Mouse (Mus musculus): ENCODE measurements around the gene Oprm1. TPM values are rescaled to one million over a fixed set of nuclear protein-coding genes. Genes with fewer than 3 reads are reported as not detected.

Gene Oprm1
- total RNA-seq, 1 experiment, result not detected

DNA sequence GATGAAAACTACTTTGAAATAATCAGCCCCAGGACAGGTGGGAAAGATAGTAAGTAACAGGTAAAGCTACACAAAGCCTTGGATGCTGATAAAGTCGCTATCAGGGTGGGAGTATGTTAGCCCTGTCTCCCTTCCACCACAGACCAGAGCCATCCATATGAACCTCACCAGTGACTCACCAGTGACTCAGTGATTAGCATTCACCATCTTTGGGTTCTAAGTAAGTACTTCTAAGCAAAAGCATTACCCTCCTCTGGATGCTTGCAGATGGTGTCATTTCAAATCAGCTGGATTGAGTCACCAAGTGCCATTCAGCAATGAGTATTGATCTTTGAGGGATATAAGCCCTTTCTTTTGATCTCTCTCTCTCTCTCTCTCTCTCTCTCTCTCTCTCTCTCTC is 194.8 kb downstream of the Oprm1 start:
- Histone ChIP-seq H3K9ac (ENCODE audit: insufficient read depth, low read depth, low read length, poor library complexity, severe bottlenecking) (no peak overlapping the region), H3K4me1 (ENCODE audit: control insufficient read depth in 2 of 2, insufficient read depth in 2 of 2, low read length in 2 of 2, poor library complexity in 1 of 2) (no peaks in the 10 kb centered on the region), H3K9me3 (ENCODE audit: control insufficient read depth, insufficient read depth, low read depth, low read length) (no peaks in the 10 kb centered on the region), H3K4me3 (ENCODE audit: insufficient read depth in 1 of 2, low read depth in 1 of 2, low read length in 2 of 2, poor library complexity in 1 of 2, severe bottlenecking in 1 of 2) (no peak overlapping the region), H3K36me3 (ENCODE audit: control insufficient read depth, insufficient read depth, low read length, poor library complexity, severe bottlenecking) (no peaks in the 10 kb centered on the region), H3K27ac (ENCODE audit: insufficient read depth, low read depth, low read length, poor library complexity, severe bottlenecking) (no peak overlapping the region)
- TF ChIP-seq CHD2 (IDR thresholded peaks at IDR 0.05; ENCODE audit: low read depth, low read length) (no peak), MAFK (IDR thresholded peaks at IDR 0.05; ENCODE audit: insufficient read depth, low read depth, low read length) (no peak), ZC3H11A (IDR thresholded peaks at IDR 0.05; ENCODE audit: borderline replicate concordance, low read depth, low read length) (no peak), ZNF384 (IDR thresholded peaks at IDR 0.05; ENCODE audit: low read depth, low read length) (no peak), HCFC1 (IDR thresholded peaks at IDR 0.05; ENCODE audit: borderline replicate concordance, insufficient read depth, low read length) (no peak)
- in situ Hi-C loops (cut with MboI; ENCODE audit: low sequenced_read_pairs in 2 of 2, unreplicated experiment in 2 of 2), result no loop called here
- no peak for DNase-seq (ENCODE audit: low read depth, low spot score)

- no peak overlapping the region for H3K27ac ChIP-seq (ENCODE audit: insufficient read depth, low read depth, low read length, poor library complexity, severe bottlenecking)
- no peak for TF ChIP-seq ZNF384 (IDR thresholded peaks at IDR 0.05; ENCODE audit: low read depth, low read length)
- TF ChIP-seq HCFC1 (IDR thresholded peaks at IDR 0.05; ENCODE audit: borderline replicate concordance, insufficient read depth, low read length), result no peak
- no peak for TF ChIP-seq ZC3H11A (IDR thresholded peaks at IDR 0.05; ENCODE audit: borderline replicate concordance, low read depth, low read length)
- no peak for TF ChIP-seq CHD2 (IDR thresholded peaks at IDR 0.05; ENCODE audit: low read depth, low read length)
- no peak for TF ChIP-seq MAFK (IDR thresholded peaks at IDR 0.05; ENCODE audit: insufficient read depth, low read depth, low read length)
- H3K4me1 ChIP-seq (ENCODE audit: control insufficient read depth in 2 of 2, insufficient read depth in 2 of 2, low read length in 2 of 2, poor library complexity in 1 of 2), result no peaks in the 10 kb centered on the region
- no peak for DNase-seq (ENCODE audit: low read depth, low spot score)
- in situ Hi-C loops (cut with MboI; ENCODE audit: low sequenced_read_pairs in 2 of 2, unreplicated experiment in 2 of 2), result no loop called here
- H3K9ac ChIP-seq (ENCODE audit: insufficient read depth, low read depth, low read length, poor library complexity, severe bottlenecking), result no peak overlapping the region
- H3K4me3 ChIP-seq (ENCODE audit: insufficient read depth in 1 of 2, low read depth in 1 of 2, low read length in 2 of 2, poor library complexity in 1 of 2, severe bottlenecking in 1 of 2), result no peak overlapping the region
- no peaks in the 10 kb centered on the region for H3K9me3 ChIP-seq (ENCODE audit: control insufficient read depth, insufficient read depth, low read depth, low read length)
- no peaks in the 10 kb centered on the region for H3K36me3 ChIP-seq (ENCODE audit: control insufficient read depth, insufficient read depth, low read length, poor library complexity, severe bottlenecking)
Measured at GRCm38 (mm10) chr10:6954533-6954932, 196.2 kb downstream of the Oprm1 start.

DNA sequence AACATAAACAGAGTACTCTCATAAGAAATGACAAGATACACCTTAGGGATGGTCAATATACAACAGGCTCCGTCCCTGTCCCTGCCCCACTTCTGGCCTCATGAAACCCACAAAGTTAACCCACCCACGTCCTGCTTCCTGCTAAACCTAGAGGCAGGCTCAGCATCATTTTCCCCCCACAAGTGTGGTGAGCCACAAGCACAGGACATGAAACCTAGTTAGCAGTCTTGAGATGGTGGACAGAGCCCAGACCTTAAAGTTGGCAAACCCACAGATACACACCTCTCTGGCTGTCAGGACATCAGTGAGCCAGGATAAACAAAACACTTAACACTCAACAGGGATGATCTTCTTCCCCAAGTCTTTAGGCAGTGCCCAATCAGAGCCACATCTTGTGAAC is 198.1 kb downstream of the Oprm1 start:
- no peaks in the 10 kb centered on the region for H3K36me3 ChIP-seq (ENCODE audit: control insufficient read depth, insufficient read depth, low read length, poor library complexity, severe bottlenecking)
- in situ Hi-C loops (cut with MboI; ENCODE audit: low sequenced_read_pairs in 2 of 2, unreplicated experiment in 2 of 2), result no loop called here
- TF ChIP-seq ZC3H11A (IDR thresholded peaks at IDR 0.05; ENCODE audit: borderline replicate concordance, low read depth, low read length), result no peak
- no peak for TF ChIP-seq CHD2 (IDR thresholded peaks at IDR 0.05; ENCODE audit: low read depth, low read length)
- no peak for TF ChIP-seq ZNF384 (IDR thresholded peaks at IDR 0.05; ENCODE audit: low read depth, low read length)
- TF ChIP-seq MAFK (IDR thresholded peaks at IDR 0.05; ENCODE audit: insufficient read depth, low read depth, low read length), result no peak
- TF ChIP-seq HCFC1 (IDR thresholded peaks at IDR 0.05; ENCODE audit: borderline replicate concordance, insufficient read depth, low read length), result no peak

GRCm38 (mm10) chr10:6958791-6959190 is 200.5 kb downstream of the Oprm1 start:
- in situ Hi-C loops (cut with MboI; ENCODE audit: low sequenced_read_pairs in 2 of 2, unreplicated experiment in 2 of 2), result no loop called here
- TF ChIP-seq CHD2 (IDR thresholded peaks at IDR 0.05; ENCODE audit: low read depth, low read length) (no peak), ZNF384 (IDR thresholded peaks at IDR 0.05; ENCODE audit: low read depth, low read length) (no peak), MAFK (IDR thresholded peaks at IDR 0.05; ENCODE audit: insufficient read depth, low read depth, low read length) (no peak), ZC3H11A (IDR thresholded peaks at IDR 0.05; ENCODE audit: borderline replicate concordance, low read depth, low read length) (no peak), HCFC1 (IDR thresholded peaks at IDR 0.05; ENCODE audit: borderline replicate concordance, insufficient read depth, low read length) (no peak)
- Histone ChIP-seq H3K27ac (ENCODE audit: insufficient read depth, low read depth, low read length, poor library complexity, severe bottlenecking) (no peak overlapping the region), H3K36me3 (ENCODE audit: control insufficient read depth, insufficient read depth, low read length, poor library complexity, severe bottlenecking) (no peaks in the 10 kb centered on the region), H3K4me3 (ENCODE audit: insufficient read depth in 1 of 2, low read depth in 1 of 2, low read length in 2 of 2, poor library complexity in 1 of 2, severe bottlenecking in 1 of 2) (no peak overlapping the region), H3K4me1 (ENCODE audit: control insufficient read depth in 2 of 2, insufficient read depth in 2 of 2, low read length in 2 of 2, poor library complexity in 1 of 2) (no peaks in the 10 kb centered on the region), H3K9ac (ENCODE audit: insufficient read depth, low read depth, low read length, poor library complexity, severe bottlenecking) (no peak overlapping the region), H3K9me3 (ENCODE audit: control insufficient read depth, insufficient read depth, low read depth, low read length) (no peaks in the 10 kb centered on the region)
- no peak for DNase-seq (ENCODE audit: low read depth, low spot score)

More for the DNA sequence above, 198.1 kb downstream of the Oprm1 start:
- Histone ChIP-seq H3K4me3 (ENCODE audit: insufficient read depth in 1 of 2, low read depth in 1 of 2, low read length in 2 of 2, poor library complexity in 1 of 2, severe bottlenecking in 1 of 2) (no peak overlapping the region), H3K9ac (ENCODE audit: insufficient read depth, low read depth, low read length, poor library complexity, severe bottlenecking) (no peak overlapping the region), H3K27ac (ENCODE audit: insufficient read depth, low read depth, low read length, poor library complexity, severe bottlenecking) (no peak overlapping the region), H3K9me3 (ENCODE audit: control insufficient read depth, insufficient read depth, low read depth, low read length) (no peaks in the 10 kb centered on the region), H3K4me1 (ENCODE audit: control insufficient read depth in 2 of 2, insufficient read depth in 2 of 2, low read length in 2 of 2, poor library complexity in 1 of 2) (no peaks in the 10 kb centered on the region)
- no peak for DNase-seq (ENCODE audit: low read depth, low spot score)

Measured in ES-E14 (cell line).